Mouse (Mus musculus): ENCODE measurements around the gene Lrrc27. TPM values are rescaled to one million over a fixed set of nuclear protein-coding genes. Genes with fewer than 3 reads are reported as not detected.

Gene Lrrc27
- polyA plus RNA-seq, 1 experiment from 2014 or later, result 0.68 TPM

DNA sequence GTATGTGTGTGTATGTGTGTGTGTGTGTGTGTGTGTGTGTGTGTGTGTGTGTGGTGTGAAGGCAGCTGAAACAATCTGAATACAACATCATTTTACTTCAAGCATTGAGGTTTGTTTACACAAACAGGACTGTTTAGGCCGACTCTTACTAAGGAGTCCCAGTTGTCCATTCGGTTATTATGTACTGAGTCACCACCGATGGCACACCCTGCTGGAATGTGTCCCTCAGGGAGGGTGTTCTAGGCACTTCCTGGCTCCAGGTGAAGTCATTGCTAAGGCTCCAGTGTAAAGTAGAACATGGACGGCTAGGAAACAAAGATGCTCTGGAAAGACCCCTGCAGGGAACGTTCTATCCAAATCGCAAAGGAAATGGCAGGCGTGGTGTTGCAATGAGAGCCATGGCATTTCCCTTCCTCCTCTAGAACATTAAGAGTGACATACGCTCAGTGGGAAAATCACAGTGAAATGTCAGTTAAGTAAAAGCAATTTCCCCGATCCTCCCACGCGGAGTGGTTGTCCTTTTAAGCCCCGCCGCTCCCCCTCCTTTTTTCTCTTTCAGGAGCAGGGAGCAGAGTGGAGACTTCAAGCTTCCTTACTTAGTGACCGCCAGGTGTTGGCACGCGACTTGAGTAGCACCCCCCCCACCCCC is 72.6 kb downstream of the Lrrc27 start:
- no peak overlapping the region for H3K4me2 ChIP-seq (ENCODE audit: low read depth, low read length)
- no peak overlapping the region for H3K9ac ChIP-seq (ENCODE audit: low read depth, low read length)
- H3K27me3 ChIP-seq (ENCODE audit: control insufficient read depth, insufficient read depth, low read depth, low read length), result no peaks in the 10 kb centered on the region
- H3K9me3 ChIP-seq (replicated peaks; ENCODE audit: control insufficient read depth, low read length), result no peaks in the 10 kb centered on the region
- peaks cover 7% of the 10 kb centered on the region for H3K4me1 ChIP-seq (ENCODE audit: control insufficient read depth, low read depth, low read length)
- H3K27ac ChIP-seq (ENCODE audit: low read length), result no peak overlapping the region
- 62% methylated on average over 16 of the region's 16 CpGs for WGBS (ENCODE audit: insufficient replicate concordance)
- no peak overlapping the region for H3K4me3 ChIP-seq (ENCODE audit: low read depth, low read length)
- no peak for ATAC-seq (ENCODE audit: low read depth)
- H3K36me3 ChIP-seq (ENCODE audit: control insufficient read depth, insufficient read depth), result no peaks in the 10 kb centered on the region

- 54% methylated on average over 7 of the region's 7 CpGs for WGBS (ENCODE audit: insufficient replicate concordance)
- ATAC-seq (ENCODE audit: low read depth), result peak; percentile 64
Observed at GRCm38 (mm10) chr7:139288540-139288939, 75.8 kb downstream of the Lrrc27 start.

More at GRCm38 (mm10) chr7:139288540-139288939, 75.8 kb downstream of the Lrrc27 start:
- Histone ChIP-seq H3K4me2 (ENCODE audit: low read depth, low read length) (no peak overlapping the region), H3K9me3 (replicated peaks; ENCODE audit: control insufficient read depth, low read length) (no peaks in the 10 kb centered on the region), H3K4me3 (ENCODE audit: low read depth, low read length) (no peak overlapping the region), H3K4me1 (ENCODE audit: control insufficient read depth, low read depth, low read length) (no peaks in the 10 kb centered on the region), H3K36me3 (ENCODE audit: control insufficient read depth, insufficient read depth) (no peaks in the 10 kb centered on the region), H3K27ac (ENCODE audit: low read length) (no peak overlapping the region), H3K27me3 (ENCODE audit: control insufficient read depth, insufficient read depth, low read depth, low read length) (no peaks in the 10 kb centered on the region), H3K9ac (ENCODE audit: low read depth, low read length) (no peak overlapping the region)

Other genes with a start within 250 kb of the Lrrc27 start
- 0.11 and 0.18 TPM in 2 replicates for gene Dpysl4, start 127.0 kb upstream of the Lrrc27 start, polyA plus RNA-seq (2015; fragmentation: Nextera tagmentation; extraction: Ambion mirVana)
- gene Stk32c, start 319 bp downstream of the Lrrc27 start, polyA plus RNA-seq (2015; fragmentation: Nextera tagmentation; extraction: Ambion mirVana), result not detected in 2 replicates
- gene Pwwp2b, start 35.5 kb downstream of the Lrrc27 start, polyA plus RNA-seq (2015; fragmentation: Nextera tagmentation; extraction: Ambion mirVana), result 1.1 and 1.3 TPM in 2 replicates
- 3.2 and 3.5 TPM in 2 replicates for gene Inpp5a, start 176.1 kb downstream of the Lrrc27 start, polyA plus RNA-seq (2015; fragmentation: Nextera tagmentation; extraction: Ambion mirVana)

Measured in liver, embryonic 16.5 days (tissue).